Mouse (Mus musculus): ENCODE results near the gene Ppp2r5e.

The Ppp2r5e gene

GRCm38 (mm10) chr12:75486568-75487286 lies 109.3 kb downstream of the Ppp2r5e start:
- ChIA-PET POLR2A (interaction anchor here in 3 of 4 experiments (0.6 to 1.6 kb wide), 8 partner anchors 12 to 183 kb away, joined by 3 to 8 read pairs (median 3); partner anchors contain the start of gene Wdr89 (in 1 of the 3)), CTCF (interaction anchor here in 3 of 4 experiments (0.5 to 0.6 kb wide), 5 partner anchors 50 to 704 kb away, joined by 3 to 19 read pairs (median 3); no protein-coding TSS in a partner anchor)

DNA sequence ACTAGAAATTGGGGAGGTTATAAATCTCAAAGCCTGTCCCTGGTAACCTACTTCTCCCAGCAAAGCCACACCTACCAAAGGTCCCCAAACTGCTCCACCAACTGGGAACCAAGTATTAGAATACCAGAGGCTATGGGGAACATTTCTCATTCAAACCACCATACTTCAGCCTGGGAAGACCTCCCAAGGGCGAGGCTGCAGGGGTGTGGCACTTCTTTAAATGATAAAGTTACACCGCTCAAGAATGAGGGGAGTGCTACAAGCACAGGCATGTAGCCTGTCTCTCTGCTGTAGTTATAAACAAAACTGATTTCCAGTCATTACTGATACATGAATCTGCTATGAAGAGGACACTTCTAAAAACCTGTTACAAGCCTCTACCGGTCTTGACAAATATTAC lies 113.3 kb downstream of the Ppp2r5e start:
- CTCF ChIA-PET, result interaction anchor here in 1 of 4 experiments (0.6 kb wide), 1 partner anchor 1883 kb away, joined by 4 read pairs; no protein-coding TSS in a partner anchor
- POLR2A ChIA-PET, result interaction anchor here in 2 of 4 experiments (0.6 to 2.1 kb wide), 8 partner anchors 9 to 111 kb away, joined by 3 to 5 read pairs (median 3); no protein-coding TSS in a partner anchor

- CTCF ChIA-PET, result interaction anchor here in 1 of 4 experiments (0.6 kb wide), 1 partner anchor 28 kb away, joined by 3 read pairs; no protein-coding TSS in a partner anchor
- POLR2A ChIA-PET, result interaction anchor here in 1 of 4 experiments (0.9 to 2.1 kb wide), 6 partner anchors 13 to 111 kb away, joined by 3 to 5 read pairs (median 4); no protein-coding TSS in a partner anchor
Observed at GRCm38 (mm10) chr12:75482015-75482414, 114.0 kb downstream of the Ppp2r5e start.

GRCm38 (mm10) chr12:75480031-75480430 lies 116.0 kb downstream of the Ppp2r5e start:
- CTCF ChIA-PET, result no interaction called here
- POLR2A ChIA-PET, result no interaction called here

- POLR2A ChIA-PET, result no interaction called here
- CTCF ChIA-PET, result no interaction called here
Observed at GRCm38 (mm10) chr12:75479375-75479898, 116.6 kb downstream of the Ppp2r5e start.

DNA sequence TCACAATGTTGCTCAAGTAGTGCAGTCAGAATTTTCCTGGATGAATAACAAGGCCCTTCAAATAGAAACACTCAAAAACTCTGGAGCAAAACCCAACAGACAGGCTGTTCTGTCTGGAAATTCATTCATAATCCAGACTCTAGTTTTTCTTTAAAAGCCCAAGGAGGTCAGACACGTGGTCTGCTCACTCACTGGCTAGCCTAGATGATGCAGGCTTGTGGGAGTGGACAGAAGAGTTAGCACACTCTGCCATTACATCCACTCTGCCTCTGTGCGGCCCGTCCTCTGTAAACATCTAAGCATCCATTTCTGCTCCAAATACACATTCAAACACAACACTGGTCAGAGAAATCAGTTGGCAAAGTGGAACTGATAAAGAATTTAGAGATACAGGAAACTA lies 117.4 kb downstream of the Ppp2r5e start:
- CTCF ChIA-PET, result no interaction called here
- POLR2A ChIA-PET, result interaction anchor here in 1 of 4 experiments (1.7 kb wide), 1 partner anchor 59 kb away, joined by 4 read pairs; no protein-coding TSS in a partner anchor

GRCm38 (mm10) chr12:75478117-75478516 lies 117.9 kb downstream of the Ppp2r5e start:
- CTCF ChIA-PET, result no interaction called here
- POLR2A ChIA-PET, result interaction anchor here in 2 of 4 experiments (0.6 to 1.7 kb wide), 4 partner anchors 20 to 139 kb away, joined by 3 to 5 read pairs (median 4); no protein-coding TSS in a partner anchor

GRCm38 (mm10) chr12:75473021-75473420 lies 123.0 kb downstream of the Ppp2r5e start:
- ChIA-PET CTCF (no interaction called here), POLR2A (interaction anchor here in 1 of 4 experiments (0.9 to 1.1 kb wide), 2 partner anchors 15 to 123 kb away, joined by 3 to 7 read pairs; no protein-coding TSS in a partner anchor)

- POLR2A ChIA-PET, result no interaction called here
- CTCF ChIA-PET, result interaction anchor here in 1 of 4 experiments (0.6 kb wide), 1 partner anchor 227 kb away, joined by 4 read pairs; no protein-coding TSS in a partner anchor
Observed at GRCm38 (mm10) chr12:75472107-75472506, 123.9 kb downstream of the Ppp2r5e start.

GRCm38 (mm10) chr12:75467814-75468213 lies 128.2 kb downstream of the Ppp2r5e start:
- ChIA-PET POLR2A (interaction anchor here in 3 of 4 experiments (0.7 to 1.7 kb wide), 8 partner anchors 9 to 1770 kb away, joined by 3 to 10 read pairs (median 4); partner anchors contain the start of genes Ppp2r5e (in 2 of the 3) and Wdr89 (in 1 of the 3)), CTCF (interaction anchor here in 1 of 4 experiments (1.2 kb wide), 1 partner anchor 8 kb away, joined by 4 read pairs; no protein-coding TSS in a partner anchor)

- CTCF ChIA-PET, result interaction anchor here (0.6 to 1.2 kb wide), 7 partner anchors 9 to 481 kb away, joined by 3 to 5 read pairs (median 3); no protein-coding TSS in a partner anchor
- POLR2A ChIA-PET, result interaction anchor here in 3 of 4 experiments (0.6 to 1.5 kb wide), 8 partner anchors 9 to 1771 kb away, joined by 3 to 9 read pairs (median 4); partner anchors contain the start of genes Ppp2r5e (in 1 of the 3) and Wdr89 (in 1 of the 3)
Observed at GRCm38 (mm10) chr12:75467127-75467526, 128.9 kb downstream of the Ppp2r5e start.

DNA sequence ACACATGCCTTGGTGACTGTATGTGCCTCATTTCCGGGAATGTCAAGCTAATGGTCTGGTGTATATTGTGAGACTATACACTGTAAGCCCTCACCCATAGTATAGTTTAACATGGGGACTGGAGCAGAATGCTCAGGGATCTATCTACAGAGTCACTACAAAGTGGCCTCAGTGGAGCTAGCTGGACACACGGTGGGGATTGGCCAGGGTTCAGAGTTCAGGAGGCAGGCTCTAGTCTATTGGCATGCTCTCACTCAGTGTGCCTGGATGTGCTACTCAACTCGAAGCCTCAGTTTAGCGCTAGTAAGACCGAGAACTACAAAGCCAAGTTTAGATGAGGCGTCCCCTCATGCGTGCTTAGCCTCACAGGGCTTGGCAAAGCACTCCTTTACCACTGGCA lies 129.8 kb downstream of the Ppp2r5e start:
- CTCF ChIA-PET, result interaction anchor here in 3 of 4 experiments (0.7 to 1.1 kb wide), 3 partner anchors 121 to 446 kb away, joined by 3 read pairs; no protein-coding TSS in a partner anchor
- POLR2A ChIA-PET, result interaction anchor here in 2 of 4 experiments (0.6 to 1.2 kb wide), 3 partner anchors 8 to 556 kb away, joined by 3 to 6 read pairs (median 4); no protein-coding TSS in a partner anchor

GRCm38 (mm10) chr12:75464016-75464769 lies 131.9 kb downstream of the Ppp2r5e start:
- ChIA-PET CTCF (interaction anchor here (0.6 to 1.6 kb wide), 12 partner anchors 11 to 184 kb away, joined by 3 to 9 read pairs (median 3); no protein-coding TSS in a partner anchor), POLR2A (interaction anchor here in 1 of 4 experiments (1.0 to 1.2 kb wide), 2 partner anchors 14 to 124 kb away, joined by 4 read pairs; no protein-coding TSS in a partner anchor)

DNA sequence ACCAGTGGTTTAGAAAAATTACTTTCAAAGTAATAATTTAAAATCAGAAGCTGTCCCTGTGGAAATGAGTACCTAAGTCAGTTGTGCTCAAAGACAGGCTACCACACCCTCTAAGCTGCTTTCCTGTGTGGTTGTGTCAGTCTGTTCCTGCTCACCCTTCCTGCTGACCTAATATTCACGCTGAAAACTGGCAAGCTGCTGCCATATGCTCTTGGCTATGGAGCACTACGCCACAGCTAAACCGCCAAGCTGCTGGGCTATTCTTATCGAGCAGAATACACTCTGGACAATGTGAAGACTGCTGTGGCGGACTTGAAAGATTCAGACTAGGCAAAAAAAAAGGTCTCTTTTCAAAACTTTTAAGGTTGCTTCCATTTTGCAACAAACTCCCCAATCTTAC lies 135.5 kb downstream of the Ppp2r5e start:
- CTCF ChIA-PET, result interaction anchor here in 3 of 4 experiments (0.6 to 0.9 kb wide), 4 partner anchors 9 to 112 kb away, joined by 3 to 4 read pairs (median 3); no protein-coding TSS in a partner anchor
- POLR2A ChIA-PET, result interaction anchor here in 3 of 4 experiments (0.5 to 2.8 kb wide), 12 partner anchors 9 to 542 kb away, joined by 3 to 10 read pairs (median 3); partner anchors contain the start of genes Ppp2r5e (in 1 of the 3) and Wdr89 (in 1 of the 3)

DNA sequence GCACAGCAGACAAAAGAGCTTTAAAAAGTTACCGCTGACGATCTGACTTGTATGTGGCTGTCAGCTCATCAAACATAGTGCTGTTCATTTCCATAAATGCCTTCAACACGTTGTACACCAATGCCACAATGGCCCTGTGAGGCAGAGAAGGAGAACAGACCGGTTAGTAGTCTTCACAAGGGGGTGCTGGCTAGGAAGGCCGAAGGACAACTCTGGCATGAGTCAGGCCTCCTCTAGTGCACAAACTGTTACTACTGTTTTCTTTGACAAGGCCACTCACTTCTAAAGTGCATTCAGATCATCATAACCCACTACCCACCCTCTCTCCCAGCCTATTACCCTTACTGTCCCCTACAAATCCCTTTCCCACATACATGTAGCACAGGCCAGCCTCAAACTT lies 136.4 kb downstream of the Ppp2r5e start:
- ChIA-PET CTCF (interaction anchor here in 1 of 4 experiments (0.7 kb wide), 1 partner anchor 169 kb away, joined by 10 read pairs; no protein-coding TSS in a partner anchor), POLR2A (interaction anchor here in 2 of 4 experiments (0.7 to 2.8 kb wide), 6 partner anchors 10 to 190 kb away, joined by 3 to 10 read pairs (median 6); partner anchors contain the start of gene Ppp2r5e (in 1 of the 2))

GRCm38 (mm10) chr12:75453441-75453840 lies 142.6 kb downstream of the Ppp2r5e start:
- ChIA-PET POLR2A (interaction anchor here in 1 of 4 experiments (0.6 kb wide), 1 partner anchor 275 kb away, joined by 3 read pairs; no protein-coding TSS in a partner anchor), CTCF (interaction anchor here in 3 of 4 experiments (0.5 to 1.6 kb wide), 4 partner anchors 28 to 1157 kb away, joined by 3 to 4 read pairs (median 4); no protein-coding TSS in a partner anchor)

GRCm38 (mm10) chr12:75453027-75453426 lies 143.0 kb downstream of the Ppp2r5e start:
- ChIA-PET POLR2A (interaction anchor here in 1 of 4 experiments (0.6 kb wide), 1 partner anchor 275 kb away, joined by 3 read pairs; no protein-coding TSS in a partner anchor), CTCF (interaction anchor here in 3 of 4 experiments (0.5 to 1.6 kb wide), 3 partner anchors 28 to 1157 kb away, joined by 3 to 4 read pairs (median 3); no protein-coding TSS in a partner anchor)

Data from embryonic stem cell, embryonic (primary cell).